Mouse (Mus musculus) cortical plate, adult 2 months (tissue): ENCODE data around the gene Arid2.

Experiments
- CTCF ChIP-seq: fragments of 200-500 bp; IDR thresholded peaks from 2 replicates; pipeline ENCODE4 v1.5.1; 2011; ENCODE audit warnings: mild to moderate bottlenecking, control low read depth, low read length; ENCODE audit not compliant: insufficient read depth; ENCODE audit errors: extremely low read depth
- POLR2A ChIP-seq: fragments of 200-500 bp; IDR thresholded peaks from 2 replicates; pipeline ENCODE4 v1.6.1; 2011; ENCODE audit warnings: mild to moderate bottlenecking, low read length, control low read depth; ENCODE audit not compliant: insufficient read depth; ENCODE audit errors: extremely low read depth

DNA sequence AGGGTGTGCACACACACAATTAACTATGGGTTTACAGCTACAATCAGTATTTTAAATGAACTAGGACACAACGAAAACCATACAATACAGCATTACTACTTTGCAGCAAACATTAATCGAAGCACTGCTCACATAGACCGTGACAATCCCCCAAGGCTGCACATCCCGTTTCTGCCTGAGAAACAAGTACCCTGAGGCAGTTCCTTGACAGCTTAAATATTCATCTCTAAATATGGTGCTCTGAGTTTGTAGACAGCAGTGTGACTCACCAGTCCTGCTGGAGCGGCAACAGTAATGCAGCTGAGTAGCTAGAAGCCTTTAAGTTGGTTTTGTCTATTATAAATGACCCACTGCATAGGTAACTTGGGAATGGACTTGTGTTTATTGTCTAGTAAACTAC, 118.2 kb downstream of the Arid2 start:
- TF ChIP-seq POLR2A: no peak
- no peak for TF ChIP-seq CTCF
